Mouse (Mus musculus) common myeloid progenitor, adult 5-6 weeks (primary cell): Measurements from ENCODE around the gene Mfap4. TPM values are rescaled to one million over a fixed set of nuclear protein-coding genes. Genes with fewer than 3 reads are reported as not detected.

Experiments
- ATAC-seq: replicated peaks from 2 replicates; pipeline ENCODE4 v1.8.0; 2016; ENCODE audit warnings: low read depth, mild to moderate bottlenecking, moderate TSS enrichment, inconsistent platforms; ENCODE audit not compliant: poor library complexity, severe bottlenecking
- total RNA-seq: library from RNA; stranded (forward); fragments of 200-1000, 187-1606 nt; gene quantifications from 2 replicates; pipeline ENCODE4 v1.2.3, GENCODE M21; 2017

The Mfap4 gene
- total RNA-seq, 1 experiment from 2014 or later: not detected

GRCm38 (mm10) chr11:61481239-61482090, 3.8 kb upstream of the Mfap4 start:
- peak; percentile 32; the same call in 1 of the 2 replicates for ATAC-seq

GRCm38 (mm10) chr11:61483226-61483845, 1.9 kb upstream of the Mfap4 start:
- no peak for ATAC-seq

- no peak for ATAC-seq
Observed at GRCm38 (mm10) chr11:61484256-61484612, 997 bp upstream of the Mfap4 start.

- no peak for ATAC-seq
Observed at GRCm38 (mm10) chr11:61485541-61486457, 568 bp downstream of the Mfap4 start.

GRCm38 (mm10) chr11:61486458-61487219, 1.4 kb downstream of the Mfap4 start:
- ATAC-seq: no peak

GRCm38 (mm10) chr11:61487401-61487800, 2.2 kb downstream of the Mfap4 start:
- no peak for ATAC-seq

GRCm38 (mm10) chr11:61487936-61488335, 2.7 kb downstream of the Mfap4 start:
- no peak for ATAC-seq

- no peak for ATAC-seq
Observed at GRCm38 (mm10) chr11:61489085-61489484, 3.9 kb downstream of the Mfap4 start.

- ATAC-seq: no peak
Observed at GRCm38 (mm10) chr11:61489874-61490273, 4.6 kb downstream of the Mfap4 start.

GRCm38 (mm10) chr11:61490944-61491520, 5.8 kb downstream of the Mfap4 start:
- no peak for ATAC-seq

GRCm38 (mm10) chr11:61492749-61493401, 7.6 kb downstream of the Mfap4 start:
- no peak for ATAC-seq

GRCm38 (mm10) chr11:61493525-61494128, 8.4 kb downstream of the Mfap4 start:
- peak; percentile 46 for ATAC-seq

- peak; percentile 85 for ATAC-seq
Observed at GRCm38 (mm10) chr11:61494129-61494997, 9.1 kb downstream of the Mfap4 start, which contains the start of gene Mapk7. Mapk7 (minus strand) TSS chr11:61494406.

GRCm38 (mm10) chr11:61495528-61495927, 10.3 kb downstream of the Mfap4 start:
- no peak for ATAC-seq

GRCm38 (mm10) chr11:61497490-61497889, 12.3 kb downstream of the Mfap4 start:
- no peak for ATAC-seq

- peak; percentile 31 for ATAC-seq
Observed at GRCm38 (mm10) chr11:61498736-61499504, 13.7 kb downstream of the Mfap4 start.

GRCm38 (mm10) chr11:61503933-61504332, 18.7 kb downstream of the Mfap4 start:
- no peak for ATAC-seq
